Mouse (Mus musculus): Measurements from ENCODE around the gene Batf.
"Not testable (repeated sequence)": the region's sequence is repeated elsewhere in the genome, so short reads cannot be mapped to it uniquely, and the experiment has no call there.

Gene Batf

GRCm38 (mm10) chr12:85684411-85685275 lies 1.8 kb upstream of the Batf start:
- DNase-seq (ENCODE audit: low spot score): no peak

DNA sequence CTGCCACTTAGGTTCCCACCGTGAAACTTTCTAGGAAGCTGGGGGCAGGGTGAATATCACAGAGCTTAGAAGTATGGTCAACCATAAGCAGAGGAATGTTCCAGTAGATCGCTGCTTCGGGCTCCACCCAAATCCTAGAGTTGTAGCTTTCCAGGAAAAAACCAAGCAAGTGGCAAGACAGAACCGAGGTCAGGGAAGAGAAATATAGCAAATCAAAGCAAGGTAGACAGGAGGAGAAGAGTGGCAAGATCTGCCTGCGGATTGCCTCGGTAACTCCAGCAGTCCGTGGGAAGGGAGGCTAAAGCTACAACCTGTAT lies 706 bp downstream of the Batf start:
- no peak for DNase-seq (ENCODE audit: low spot score)

GRCm38 (mm10) chr12:85687846-85688245 lies 1.4 kb downstream of the Batf start:
- DNase-seq (ENCODE audit: low spot score): no peak

DNA sequence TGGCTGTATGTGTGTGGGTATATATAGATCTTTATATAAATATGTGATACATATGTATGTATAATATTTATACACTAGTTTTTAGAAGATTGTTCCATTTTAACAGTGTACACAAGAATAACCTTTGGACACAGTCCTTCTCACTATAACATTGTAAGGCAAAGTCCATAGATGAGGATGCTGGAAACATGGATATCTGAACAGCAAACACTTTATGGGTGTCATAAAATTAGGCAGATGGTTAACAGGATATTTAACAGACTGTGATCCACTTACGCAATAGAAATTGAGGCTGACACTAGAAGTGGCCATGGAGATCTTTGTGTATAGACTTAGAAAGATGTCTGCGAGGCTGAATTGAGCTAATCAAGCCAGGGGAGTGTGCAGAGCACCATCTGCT lies 9.3 kb downstream of the Batf start:
- no peak for DNase-seq (ENCODE audit: low spot score)

- no peak for DNase-seq (ENCODE audit: low spot score)
Observed at GRCm38 (mm10) chr12:85696436-85696835, 10.0 kb downstream of the Batf start.

- not testable (repeated sequence) for DNase-seq (ENCODE audit: low spot score)
Observed at GRCm38 (mm10) chr12:85698179-85698578, 11.7 kb downstream of the Batf start.

DNA sequence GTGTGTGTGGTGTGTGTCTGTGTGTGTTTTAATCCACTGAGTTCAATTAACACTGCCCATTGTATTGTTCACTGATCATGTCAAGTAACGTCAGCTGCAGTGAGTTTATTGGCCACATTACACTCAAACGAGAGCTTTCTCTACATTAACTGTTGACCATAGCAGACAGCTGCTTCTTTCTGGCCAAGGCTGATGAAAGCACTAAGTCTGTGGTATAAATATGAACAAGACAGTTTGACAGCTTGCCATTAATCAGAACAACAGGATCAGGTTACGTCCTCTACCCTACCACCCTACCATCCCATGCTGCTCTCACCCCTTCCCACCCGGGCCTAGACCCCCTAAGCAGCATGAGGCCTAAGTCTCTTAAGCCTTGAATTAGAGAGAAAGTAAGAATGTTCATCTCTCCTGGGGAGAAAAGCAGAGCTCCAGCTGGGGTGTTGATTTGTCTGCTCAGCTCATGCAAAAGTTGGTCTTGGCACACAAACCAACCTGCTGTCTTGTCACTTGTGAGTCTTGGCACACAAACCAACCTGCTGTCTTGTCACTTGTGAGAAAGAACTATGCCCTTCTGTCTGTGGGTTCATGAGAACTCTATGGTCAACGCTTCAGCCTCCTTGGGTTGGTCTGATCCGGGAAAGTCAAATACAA lies 13.8 kb downstream of the Batf start:
- no peak for DNase-seq (ENCODE audit: low spot score)

DNA sequence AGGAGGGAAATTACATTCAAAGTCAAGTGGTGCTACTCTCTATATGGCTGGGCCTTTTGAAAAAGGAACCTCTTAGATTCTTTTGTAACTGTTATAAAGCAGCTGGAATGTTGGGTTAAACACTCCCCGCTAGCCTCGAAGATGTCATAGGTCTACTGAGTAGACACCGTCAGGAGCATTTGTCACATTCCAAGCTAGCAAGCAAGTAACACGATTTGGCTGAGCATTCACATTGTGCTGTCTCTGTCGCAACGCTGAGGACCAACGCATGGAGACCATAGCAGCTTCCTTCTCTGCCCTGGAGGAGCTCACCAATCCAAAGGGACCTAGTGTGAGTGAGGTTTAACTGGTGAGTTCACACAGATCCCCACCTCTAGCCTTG lies 14.4 kb downstream of the Batf start:
- DNase-seq (ENCODE audit: low spot score): no peak

DNA sequence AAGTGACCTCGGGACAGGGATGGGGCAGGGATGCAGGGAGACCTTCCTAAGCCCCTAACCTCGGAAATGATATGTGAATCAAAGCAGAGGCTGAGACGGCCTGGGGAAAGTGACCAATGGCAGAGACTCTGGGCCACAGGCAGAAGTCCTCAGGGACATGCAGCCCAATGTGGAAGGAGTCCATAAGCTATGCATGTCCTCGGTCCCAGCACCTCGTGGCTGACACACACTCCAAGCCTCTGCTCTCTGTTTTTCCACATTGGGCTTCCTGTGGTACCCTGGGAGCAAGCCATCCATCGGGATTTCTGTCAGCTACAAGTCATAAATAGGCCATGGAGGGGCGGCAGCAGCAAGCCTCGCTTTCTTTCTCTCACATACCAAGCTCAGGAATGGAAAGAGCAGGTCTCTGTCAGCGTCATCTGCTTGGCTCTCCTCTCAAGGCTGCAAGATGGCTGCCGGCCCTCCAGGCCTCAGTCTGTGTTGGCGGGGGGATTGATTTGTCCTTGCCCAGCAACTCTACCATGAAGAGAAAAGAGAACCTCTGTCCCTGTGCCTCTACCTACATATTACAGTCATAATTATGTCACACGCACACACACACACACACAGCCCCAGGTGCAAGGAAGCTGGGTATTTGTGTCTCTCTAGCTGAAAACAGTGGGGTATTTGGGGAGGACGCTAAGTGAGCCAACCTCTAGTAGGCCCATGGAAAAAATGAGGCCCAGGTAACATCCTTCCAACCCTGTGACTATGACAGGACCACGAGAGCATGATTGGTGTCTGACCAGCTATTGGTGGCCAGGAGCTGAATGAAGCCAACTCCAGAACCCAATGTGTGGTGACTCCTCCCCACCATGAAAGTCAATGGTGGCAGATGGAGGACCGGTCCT lies 15.9 kb downstream of the Batf start:
- DNase-seq (ENCODE audit: low spot score): no peak

DNA sequence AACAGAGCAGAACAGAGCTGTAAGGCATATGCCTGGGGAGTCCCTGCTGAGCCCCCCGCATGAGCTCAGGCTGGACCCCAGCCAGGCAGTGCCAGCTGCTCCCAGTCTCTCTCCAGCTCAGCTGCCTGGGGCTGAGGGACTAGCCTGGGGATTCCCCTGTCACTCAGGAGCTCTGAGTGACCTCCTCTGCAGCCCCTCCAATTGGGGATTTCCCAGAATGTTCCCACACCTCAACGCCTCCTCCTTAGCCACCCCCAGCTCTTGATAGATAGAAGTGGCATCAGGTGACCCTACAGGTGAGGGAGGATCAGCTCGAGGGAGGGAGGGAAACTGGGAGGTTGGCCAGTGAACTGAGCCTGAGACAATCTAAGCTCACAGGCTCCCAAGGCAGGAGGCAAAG lies 17.0 kb downstream of the Batf start:
- no peak for DNase-seq (ENCODE audit: low spot score)

- DNase-seq (ENCODE audit: low spot score): no peak
Observed at GRCm38 (mm10) chr12:85704566-85704965, 18.1 kb downstream of the Batf start.

DNA sequence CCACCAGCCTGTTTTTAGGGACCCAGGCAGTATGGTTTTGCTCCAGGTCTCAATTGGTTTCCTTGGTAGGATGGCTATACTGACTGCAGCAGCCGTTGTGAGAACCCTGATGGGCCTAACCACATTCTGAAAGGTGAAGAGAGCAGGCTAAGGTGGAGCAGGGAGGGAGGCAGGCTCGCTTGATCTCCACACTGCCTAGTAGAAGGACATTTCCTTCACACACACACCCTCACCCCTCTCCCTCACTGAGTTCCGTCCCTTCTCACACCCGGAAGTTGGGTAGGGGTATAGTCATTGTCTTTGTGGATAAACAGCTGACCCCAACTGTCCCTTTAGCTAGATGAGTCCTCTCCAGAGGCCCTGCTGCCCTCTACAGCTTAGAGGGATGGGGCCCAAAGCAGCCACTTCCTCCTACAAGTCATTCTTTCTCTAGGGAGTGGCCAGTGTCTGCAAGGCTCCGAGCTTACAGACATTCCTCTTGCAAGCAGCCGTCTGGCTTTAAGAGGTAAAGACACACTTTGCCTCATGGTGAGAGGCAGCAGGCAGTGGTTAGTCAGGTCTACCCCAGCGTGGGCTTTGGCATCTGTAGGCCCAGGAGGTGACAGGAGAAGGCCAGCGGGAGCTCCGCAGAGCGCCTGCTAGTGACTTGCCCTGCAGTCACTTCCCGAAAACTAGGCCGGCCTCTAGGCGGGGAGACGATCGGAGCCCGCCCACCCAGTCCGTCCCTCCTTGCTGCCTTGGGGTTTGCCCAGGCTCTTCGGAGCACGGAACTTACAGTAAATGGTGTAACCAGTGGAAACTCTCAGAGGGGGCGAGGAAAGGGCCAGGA lies 18.7 kb downstream of the Batf start:
- DNase-seq (ENCODE audit: low spot score): peak; percentile 75

DNA sequence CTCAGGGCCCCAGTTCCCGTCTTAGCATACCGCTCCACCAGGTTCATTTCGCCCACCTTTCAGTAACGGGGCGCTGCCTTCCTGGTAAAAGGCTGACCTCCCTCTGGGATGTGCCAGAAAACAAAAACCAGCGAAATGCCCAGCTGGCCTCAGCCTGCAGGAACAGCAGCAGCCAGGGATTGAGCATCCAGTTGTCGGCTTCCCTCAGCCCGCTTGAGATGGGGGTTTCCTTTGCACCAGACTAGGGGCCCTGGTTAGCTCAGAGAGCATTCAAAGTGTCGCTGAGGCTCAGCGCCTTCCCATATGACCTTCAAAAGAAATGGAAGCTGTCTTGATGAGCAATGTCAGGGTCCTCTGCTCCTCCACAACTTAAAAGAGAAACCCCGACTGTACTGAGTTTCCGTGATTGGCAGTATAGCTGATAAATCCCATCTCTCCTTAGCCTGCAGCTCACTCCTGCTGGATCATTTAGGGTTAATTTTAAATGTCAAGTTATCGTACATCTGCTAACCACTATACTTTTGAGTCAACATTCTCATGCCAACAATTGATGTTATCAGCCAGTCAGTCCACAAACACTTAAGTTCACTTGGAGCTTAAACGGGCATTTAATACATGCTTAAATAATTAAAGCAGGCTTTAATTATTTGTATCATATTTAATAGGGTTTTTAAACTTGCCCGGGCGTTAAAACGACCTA lies 19.5 kb downstream of the Batf start:
- DNase-seq (ENCODE audit: low spot score): no peak

GRCm38 (mm10) chr12:85706906-85707305 lies 20.4 kb downstream of the Batf start:
- no peak for DNase-seq (ENCODE audit: low spot score)

- DNase-seq (ENCODE audit: low spot score): no peak
Observed at GRCm38 (mm10) chr12:85707391-85707790, 20.9 kb downstream of the Batf start.

DNA sequence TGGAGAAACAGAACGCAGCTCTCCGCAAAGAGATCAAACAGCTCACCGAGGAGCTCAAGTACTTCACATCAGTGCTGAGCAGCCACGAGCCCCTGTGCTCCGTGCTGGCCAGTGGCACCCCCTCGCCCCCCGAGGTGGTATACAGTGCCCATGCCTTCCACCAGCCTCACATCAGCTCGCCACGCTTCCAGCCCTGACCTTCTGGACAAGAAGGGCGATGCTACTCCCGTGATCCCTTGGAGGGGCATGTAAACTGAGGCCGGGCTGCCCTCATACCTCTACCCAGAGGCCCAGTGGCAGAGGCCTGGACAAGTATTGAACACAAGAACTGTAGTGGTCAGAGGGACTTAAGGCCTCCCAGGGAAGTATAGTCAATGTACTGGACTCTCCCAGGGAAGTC lies 22.1 kb downstream of the Batf start:
- DNase-seq (ENCODE audit: low spot score): no peak

- no peak for DNase-seq (ENCODE audit: low spot score)
Observed at GRCm38 (mm10) chr12:85710695-85711094, 24.2 kb downstream of the Batf start.

DNA sequence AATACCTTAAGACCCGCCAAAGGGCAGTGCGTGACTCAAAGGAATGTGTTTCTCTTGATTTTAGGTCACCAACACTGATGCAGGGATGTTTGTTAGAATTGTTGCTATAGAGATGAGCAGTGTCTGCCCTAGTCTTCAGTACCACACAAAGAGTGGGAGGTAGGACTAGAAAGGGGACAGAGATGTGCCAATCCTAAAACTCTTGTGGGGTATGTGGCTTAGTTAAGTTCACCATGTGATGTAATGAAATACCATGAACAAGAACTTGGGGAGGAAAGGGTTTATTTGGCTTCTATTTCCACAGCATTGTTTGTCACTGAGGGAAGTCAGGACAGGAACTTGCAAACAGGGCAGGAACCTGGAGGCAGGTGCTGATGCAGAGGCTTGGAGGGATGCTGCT lies 26.1 kb downstream of the Batf start:
- DNase-seq (ENCODE audit: low spot score): no peak

DNA sequence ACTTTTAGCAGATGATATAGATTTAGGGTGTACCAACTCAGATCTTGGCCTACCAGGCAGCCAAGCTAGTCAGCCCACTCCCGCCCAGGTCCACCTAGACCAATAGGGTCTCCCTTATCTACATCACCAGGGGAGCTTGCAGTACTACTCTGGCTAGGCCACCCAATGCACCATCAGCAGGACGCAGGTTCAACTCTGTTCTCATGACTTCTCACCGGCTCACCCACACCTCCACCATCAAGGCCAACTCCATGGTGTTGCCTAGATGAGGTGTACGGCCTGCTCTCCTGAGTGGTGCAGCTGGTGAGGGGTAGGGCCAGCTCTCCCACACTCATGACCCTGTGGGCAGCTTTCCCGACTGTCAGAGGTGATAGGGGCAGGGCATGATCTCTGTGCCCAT lies 27.7 kb downstream of the Batf start:
- DNase-seq (ENCODE audit: low spot score): no peak

GRCm38 (mm10) chr12:85725306-85725705 lies 38.8 kb downstream of the Batf start:
- DNase-seq (ENCODE audit: low spot score): no peak

DNA sequence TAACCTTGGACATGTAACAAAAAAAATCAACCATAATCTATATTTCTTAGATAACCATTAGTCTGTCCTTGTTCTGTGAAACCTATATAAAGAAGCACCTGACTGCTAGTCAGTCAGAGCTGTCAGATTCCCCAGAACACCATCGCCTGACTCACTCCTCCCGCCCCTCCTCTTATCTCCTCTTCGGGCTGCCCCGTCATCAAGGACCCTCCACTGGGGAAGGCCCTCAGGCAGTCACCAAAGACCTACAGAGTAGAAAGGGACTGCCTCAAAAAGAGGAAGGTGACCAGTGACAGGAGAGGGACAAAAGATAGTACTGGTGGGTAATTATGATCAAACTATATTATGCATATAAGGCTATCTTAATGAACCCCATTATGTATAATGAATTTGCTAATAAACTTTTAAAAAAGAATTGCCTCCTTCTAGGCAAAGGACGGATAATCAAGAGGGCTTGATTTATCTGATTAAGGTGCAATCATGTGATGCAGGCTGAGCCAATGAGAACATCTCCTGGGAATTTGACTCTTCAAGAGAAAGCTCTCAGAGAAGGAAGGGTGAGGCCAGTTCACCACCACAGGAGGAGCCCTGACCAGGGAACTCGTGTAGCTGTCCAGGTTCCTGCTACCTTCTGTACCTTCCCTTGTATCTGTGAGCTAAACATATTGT lies 40.4 kb downstream of the Batf start:
- no peak for DNase-seq (ENCODE audit: low spot score)
